9 mouse cellular contexts compared by ENCODE assay signal in genomic region chr3:121539871-121540431, GRCm38 (mm10). TPM values are rescaled to one million over a fixed set of nuclear protein-coding genes. Genes with fewer than 3 reads are reported as not detected.
DNase-seq lines count a peak whose midpoint lies in the region; ATAC-seq lines count a peak whose summit lies in the region.
"Had no signal": no experiment of that assay in that cellular context is flagged by ENCODE, and none has a peak within 500 bp of the region (broad histone marks: within the 10 kb centered on the region; RNA-seq: fewer than 3 reads in every experiment).

No protein-coding gene starts in this region.

- no peaks in the 10 kb centered on the region for H3K9me3 ChIP-seq in heart, embryonic 14.5 days (ENCODE audit: control insufficient read depth, low read length)
- no peaks in the 10 kb centered on the region for H3K9me3 ChIP-seq in embryonic facial prominence, embryonic 14.5 days (ENCODE audit: control insufficient read depth, low read length)
- H3K9me3 ChIP-seq in kidney, embryonic 14.5 days (ENCODE audit: control insufficient read depth, low read length), result no peaks in the 10 kb centered on the region
- H3K9me3 ChIP-seq in midbrain, embryonic 13.5 days, result no peaks in the 10 kb centered on the region

- no peak for ATAC-seq in heart, embryonic 14.5 days (ENCODE audit: insufficient number of reproducible peaks, insufficient read depth, low FRiP score, low read depth)
- ATAC-seq in embryonic facial prominence, embryonic 14.5 days (ENCODE audit: low read depth), result peak; percentile 47
- peak; percentile 83 for ATAC-seq in kidney, embryonic 14.5 days (ENCODE audit: low FRiP score, low TSS enrichment)
- peak; percentile 70 for ATAC-seq in midbrain, embryonic 13.5 days
- no peak for ATAC-seq in cerebellum, adult (ENCODE audit: insufficient number of reproducible peaks, low FRiP score, low TSS enrichment)

- 10% methylated on average over 8 of the region's 8 CpGs for WGBS in heart, embryonic 14.5 days
- WGBS in embryonic facial prominence, embryonic 14.5 days, result 8% methylated on average over 8 of the region's 8 CpGs
- 4% methylated on average over 8 of the region's 8 CpGs for WGBS in kidney, embryonic 14.5 days
- WGBS in midbrain, embryonic 13.5 days, result 12% methylated on average over 8 of the region's 8 CpGs

- peaks cover 4 to 11% of the 10 kb centered on the region in 2 experiments; a peak in 3 of 4 replicates for H3K4me1 ChIP-seq in heart, embryonic 14.5 days (ENCODE audit: control insufficient read depth in 2 of 2, insufficient read depth in 2 of 2, low read length in 2 of 2)
- H3K4me1 ChIP-seq in embryonic facial prominence, embryonic 14.5 days (ENCODE audit: control insufficient read depth, insufficient read depth, low read length), result no peaks in the 10 kb centered on the region
- H3K4me1 ChIP-seq in kidney, embryonic 14.5 days (ENCODE audit: control insufficient read depth, insufficient read depth, low read length), result peaks cover 9% of the 10 kb centered on the region; the same call in 1 of the 2 replicates
- 0 out of 2 replicates have a peak, but pooled peaks cover 7% of the 10 kb centered on the region for H3K4me1 ChIP-seq in midbrain, embryonic 13.5 days (replicated peaks)

- no peaks in the 10 kb centered on the region for H3K27me3 ChIP-seq in heart, embryonic 14.5 days (ENCODE audit: control insufficient read depth, insufficient read depth, low read length)
- H3K27me3 ChIP-seq in embryonic facial prominence, embryonic 14.5 days (replicated peaks; ENCODE audit: control insufficient read depth, insufficient read depth, low read length), result no peaks in the 10 kb centered on the region
- H3K27me3 ChIP-seq in kidney, embryonic 14.5 days (ENCODE audit: control insufficient read depth, insufficient read depth, low read length), result no peaks in the 10 kb centered on the region
- peaks cover 2% of the 10 kb centered on the region for H3K27me3 ChIP-seq in midbrain, embryonic 13.5 days

- no peaks in the 10 kb centered on the region for H3K36me3 ChIP-seq in heart, embryonic 14.5 days (ENCODE audit: control insufficient read depth, insufficient read depth, low read length)
- no peaks in the 10 kb centered on the region for H3K36me3 ChIP-seq in embryonic facial prominence, embryonic 14.5 days (ENCODE audit: control insufficient read depth, insufficient read depth, low read length)
- no peaks in the 10 kb centered on the region for H3K36me3 ChIP-seq in kidney, embryonic 14.5 days (ENCODE audit: control insufficient read depth, insufficient read depth, low read length)
- no peaks in the 10 kb centered on the region for H3K36me3 ChIP-seq in midbrain, embryonic 13.5 days

- no peak overlapping the region for H3K9ac ChIP-seq in heart, embryonic 14.5 days (ENCODE audit: low read length)
- no peak overlapping the region for H3K9ac ChIP-seq in embryonic facial prominence, embryonic 14.5 days (ENCODE audit: low read depth, low read length)
- no peak overlapping the region for H3K9ac ChIP-seq in kidney, embryonic 14.5 days (ENCODE audit: low read depth, low read length)
- no peak overlapping the region for H3K9ac ChIP-seq in midbrain, embryonic 13.5 days (replicated peaks)

- no peak for DNase-seq in heart, adult 9 months (ENCODE audit: low spot score in 2 of 2)
- DNase-seq in embryonic facial prominence, embryonic 14.5 days (ENCODE audit: low spot score), result peak; percentile 85
- no peak for DNase-seq in layer of hippocampus, postnatal 10 days (ENCODE audit: low spot score in 2 of 2)
- DNase-seq in gastrocnemius, postnatal 10 days, result no peak

- H3K4me3 ChIP-seq in heart, embryonic 14.5 days (ENCODE audit: control insufficient read depth in 1 of 2, insufficient read depth in 1 of 2, low read depth in 1 of 2, low read length in 2 of 2), result no peak overlapping the region
- no peak overlapping the region for H3K4me3 ChIP-seq in embryonic facial prominence, embryonic 14.5 days (ENCODE audit: low read depth, low read length)
- no peak overlapping the region for H3K4me3 ChIP-seq in kidney, embryonic 14.5 days (ENCODE audit: low read length)
- H3K4me3 ChIP-seq in midbrain, embryonic 13.5 days (replicated peaks), result no peak overlapping the region

- peak overlapping the region; percentile 31; the same call in 1 of the 2 replicates for H3K4me2 ChIP-seq in heart, embryonic 14.5 days (ENCODE audit: low read length)
- H3K4me2 ChIP-seq in embryonic facial prominence, embryonic 14.5 days (ENCODE audit: low read depth, low read length), result peak overlapping the region; percentile 5; the same call in 1 of the 2 replicates
- 0 out of 2 replicates have a peak overlapping the region, but pooled peaks have one; percentile 15 for H3K4me2 ChIP-seq in kidney, embryonic 14.5 days (replicated peaks; ENCODE audit: low read depth, low read length)
- H3K4me2 ChIP-seq in midbrain, embryonic 13.5 days (replicated peaks), result no peak overlapping the region

- no peak overlapping the region for H3K27ac ChIP-seq in heart, embryonic 14.5 days (replicated peaks in 1 of 2; ENCODE audit: control insufficient read depth in 1 of 2, insufficient read depth in 1 of 2, low read depth in 2 of 2, low read length in 2 of 2)
- no peak overlapping the region for H3K27ac ChIP-seq in embryonic facial prominence, embryonic 14.5 days (replicated peaks; ENCODE audit: low read depth, low read length)
- H3K27ac ChIP-seq in kidney, embryonic 14.5 days (ENCODE audit: low read depth, low read length), result no peak overlapping the region; the same call in 1 of the 2 replicates
- H3K27ac ChIP-seq in midbrain, embryonic 13.5 days, result no peak overlapping the region

RNA-seq across cellular contexts. Expression of gene Slc44a3, which starts 7.7 kb away (rescaled TPM):
- polyA plus RNA-seq in heart, embryonic 14.5 days (2014; fragmentation: Nextera tagmentation; extraction: Ambion mirVana), result 0.80 and 1.5 TPM in 2 replicates
- polyA plus RNA-seq in embryonic facial prominence, embryonic 14.5 days (2014; fragmentation: Nextera tagmentation; extraction: Ambion mirVana), result 4.9 and 6.4 TPM in 2 replicates
- 5.6 and 9.0 TPM in 2 replicates for polyA plus RNA-seq in kidney, embryonic 14.5 days (2014; fragmentation: Nextera tagmentation; extraction: Ambion mirVana)
- polyA plus RNA-seq in midbrain, embryonic 13.5 days (2015; fragmentation: Nextera tagmentation; extraction: Ambion mirVana), result 0.82 and 0.86 TPM in 2 replicates
- total RNA-seq in layer of hippocampus, postnatal 10 days (2021), result under 1 TPM; 0.11 to 0.14 TPM
- total RNA-seq in gastrocnemius, postnatal 10 days (2021), result under 1 TPM; 0.18 to 0.33 TPM
- total RNA-seq: left cerebral cortex, postnatal 36 days had no signal

Comparison
In these comparisons a context has a peak if more than half of its experiments do, and no peak if none do; other contexts are left out.
1. ATAC-seq: peak in embryonic facial prominence, embryonic 14.5 days (single experiment), kidney, embryonic 14.5 days (single experiment) and midbrain, embryonic 13.5 days (single experiment); none in heart, embryonic 14.5 days (single experiment) and cerebellum, adult (single experiment).